Mouse (Mus musculus) spleen, postnatal 0 days (tissue): ENCODE measurements around the gene Zfp654. TPM values are rescaled to one million over a fixed set of nuclear protein-coding genes. Genes with fewer than 3 reads are reported as not detected.

Source experiments
- polyA plus RNA-seq: library from polyadenylated mRNA; unstranded; fragments of >200 nt; fragmentation: Nextera tagmentation; extraction: Ambion mirVana; gene quantifications from 2 replicates; pipeline ENCODE4 v1.2.1, GENCODE M21; 2015

The Zfp654 gene
- 2.9 and 3.3 TPM in 2 replicates for polyA plus RNA-seq

GRCm38 (mm10) chr16:64851563-64852362 lies at the start of gene Zfp654, which contains the start of gene Cggbp1:
Zfp654 (minus strand) TSS chr16:64851652.
Cggbp1 (plus strand) TSS chr16:64851996.

GRCm38 (mm10) chr16:64770521-64771430 lies 80.7 kb downstream of the Zfp654 start, which contains the start of gene 4930453N24Rik:
4930453N24Rik (minus strand) TSS chr16:64771161.

Other genes starting within 250 kb of the Zfp654 start
- gene Csnka2ip, start 249.2 kb downstream of the Zfp654 start, polyA plus RNA-seq = not detected in 2 replicates
- gene 4930453N24Rik, start 80.5 kb downstream of the Zfp654 start, polyA plus RNA-seq = 15.3 and 16.5 TPM in 2 replicates
- 33.0 and 33.4 TPM in 2 replicates for gene Cggbp1, start 344 bp upstream of the Zfp654 start, polyA plus RNA-seq